Mouse (Mus musculus): ENCODE measurements at regions not wholly inside any gene's neighbourhood (a gene's known extent, or its start where the extent isn't known, plus 50 kb on each side); places are given as distances from the start of the nearest gene placed in this dataset.

DNA sequence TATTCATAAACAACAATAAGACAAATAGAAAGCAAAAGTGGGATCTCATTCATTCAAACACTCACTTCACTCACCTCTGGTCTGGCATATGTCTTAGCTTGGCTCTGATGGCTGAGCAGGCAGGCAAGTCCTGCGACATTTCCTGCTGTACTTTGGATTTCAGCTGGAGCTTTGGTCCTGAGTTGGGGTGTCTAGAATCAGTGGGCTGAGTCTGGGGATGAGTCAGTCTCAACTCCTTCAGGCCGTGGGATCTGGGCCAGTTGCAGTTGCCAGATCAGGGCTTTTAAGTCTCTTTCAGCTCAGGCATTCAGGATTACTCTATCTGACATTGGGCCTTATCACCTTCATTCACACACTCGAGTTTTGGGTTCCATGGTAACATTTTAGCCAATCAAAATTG, 454.1 kb downstream of the Adra2a start:
- TF ChIP-seq CTCF (IDR thresholded peaks at IDR 0.05; ENCODE audit: low read depth, low read length) = no peak
- TF ChIP-seq POLR2A (IDR thresholded peaks at IDR 0.05; ENCODE audit: extremely low read depth, insufficient read depth, low read length) = no peak

Data from liver, adult 2 months (tissue).